Mouse (Mus musculus): ENCODE measurements around the gene Rps17. TPM values are rescaled to one million over a fixed set of nuclear protein-coding genes. Genes with fewer than 3 reads are reported as not detected.

The Rps17 gene
- 559 and 1,092 TPM in 2 replicates for polyA plus RNA-seq (2011; ENCODE audit: insufficient read depth, insufficient read length, low replicate concordance, missing spikeins)

- Histone ChIP-seq H3K4me1 (ENCODE audit: control insufficient read depth, insufficient read depth, low read length) (no peaks in the 10 kb centered on the region; the same call in 1 of the 2 replicates), H3K27ac (ENCODE audit: control insufficient read depth, insufficient read depth, low read depth, low read length, poor library complexity) (peak within 1 kb of the TSS; percentile 82), H3K4me3 (replicated peaks; ENCODE audit: control insufficient read depth, low read depth, low read length) (peak within 1 kb of the TSS; percentile 78)
- WGBS, result under 1% methylated on average over 85 of the region's 85 CpGs
- TF ChIP-seq POLR2A (IDR thresholded peaks at IDR 0.05; ENCODE audit: borderline replicate concordance, control insufficient read depth, low read depth, low read length) (peak; percentile 76; the same call in 1 of the 2 replicates), CTCF (IDR thresholded peaks at IDR 0.05; ENCODE audit: control insufficient read depth, insufficient read depth, low read length) (peak; percentile 91)
These were observed at the start of gene Rps17 for GRCm38 (mm10) chr7:81344544-81345446. TSS of gene Rps17 (minus strand) at chr7:81345254.

- no peaks in the 10 kb centered on the region for H3K4me1 ChIP-seq (ENCODE audit: control insufficient read depth, insufficient read depth, low read length)
- H3K4me3 ChIP-seq (replicated peaks; ENCODE audit: control insufficient read depth, low read depth, low read length), result no peak overlapping the region
- no peak overlapping the region for H3K27ac ChIP-seq (ENCODE audit: control insufficient read depth, insufficient read depth, low read depth, low read length, poor library complexity)
- TF ChIP-seq POLR2A (IDR thresholded peaks at IDR 0.05; ENCODE audit: borderline replicate concordance, control insufficient read depth, low read depth, low read length) (no peak), CTCF (IDR thresholded peaks at IDR 0.05; ENCODE audit: control insufficient read depth, insufficient read depth, low read length) (no peak)
- WGBS, result 76% methylated on average over 1 of the region's 1 CpGs
These were observed 34.3 kb upstream of the Rps17 start for GRCm38 (mm10) chr7:81379363-81379762.

- H3K4me1 ChIP-seq (ENCODE audit: control insufficient read depth, insufficient read depth, low read length), result no peaks in the 10 kb centered on the region
- TF ChIP-seq POLR2A (IDR thresholded peaks at IDR 0.05; ENCODE audit: borderline replicate concordance, control insufficient read depth, low read depth, low read length), result no peak
- TF ChIP-seq CTCF (IDR thresholded peaks at IDR 0.05; ENCODE audit: control insufficient read depth, insufficient read depth, low read length), result no peak
- no peak overlapping the region for H3K27ac ChIP-seq (ENCODE audit: control insufficient read depth, insufficient read depth, low read depth, low read length, poor library complexity)
- H3K4me3 ChIP-seq (replicated peaks; ENCODE audit: control insufficient read depth, low read depth, low read length), result no peak overlapping the region
- WGBS, result 25% methylated on average over 13 of the region's 13 CpGs
These were observed 27.4 kb upstream of the Rps17 start for GRCm38 (mm10) chr7:81372337-81372920.

DNA sequence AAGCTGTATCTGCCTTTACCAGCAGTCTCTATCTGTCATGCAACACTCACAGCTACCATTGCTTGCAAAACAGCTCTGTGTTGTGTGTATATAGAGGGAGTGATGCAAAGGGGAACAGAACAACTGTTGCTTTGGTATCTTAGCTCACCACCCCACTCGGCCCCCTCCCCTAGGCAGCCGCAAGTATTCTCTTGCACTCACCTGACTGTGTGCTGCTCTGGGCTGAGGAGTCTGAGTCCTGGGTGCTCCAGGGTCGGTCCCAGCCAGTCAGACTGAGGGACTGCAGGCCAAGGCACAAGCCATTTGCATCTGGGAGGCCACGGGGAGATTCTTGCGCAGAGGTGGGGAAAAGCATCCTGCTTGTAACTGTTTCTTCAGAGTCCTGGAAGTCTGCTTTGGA lies 26.8 kb upstream of the Rps17 start:
- WGBS, result 48% methylated on average over 5 of the region's 5 CpGs
- Histone ChIP-seq H3K27ac (ENCODE audit: control insufficient read depth, insufficient read depth, low read depth, low read length, poor library complexity) (no peak overlapping the region), H3K4me3 (replicated peaks; ENCODE audit: control insufficient read depth, low read depth, low read length) (no peak overlapping the region), H3K4me1 (ENCODE audit: control insufficient read depth, insufficient read depth, low read length) (no peaks in the 10 kb centered on the region)
- no peak for TF ChIP-seq POLR2A (IDR thresholded peaks at IDR 0.05; ENCODE audit: borderline replicate concordance, control insufficient read depth, low read depth, low read length)
- no peak for TF ChIP-seq CTCF (IDR thresholded peaks at IDR 0.05; ENCODE audit: control insufficient read depth, insufficient read depth, low read length)

DNA sequence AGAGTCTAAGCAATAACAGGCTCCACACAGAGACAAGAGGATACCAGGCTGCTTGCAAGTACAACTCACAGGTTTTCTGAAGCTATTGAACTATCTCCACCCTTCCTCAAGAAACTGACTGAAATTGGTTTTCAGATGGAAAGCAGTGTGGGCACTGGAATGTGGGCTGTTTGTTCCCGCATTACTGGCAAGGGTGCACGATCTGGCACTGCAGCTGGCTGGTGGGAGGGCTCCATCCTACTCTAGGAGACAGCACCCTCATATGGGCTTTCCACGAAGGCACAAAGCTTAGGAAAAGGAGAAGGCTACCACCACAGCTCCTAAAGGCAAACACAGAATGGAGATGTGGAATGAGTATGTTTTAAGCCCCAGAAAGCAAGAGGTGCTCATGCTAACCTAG lies 24.7 kb upstream of the Rps17 start:
- WGBS, result 66% methylated on average over 3 of the region's 3 CpGs
- H3K4me3 ChIP-seq (replicated peaks; ENCODE audit: control insufficient read depth, low read depth, low read length), result no peak overlapping the region
- no peaks in the 10 kb centered on the region for H3K4me1 ChIP-seq (ENCODE audit: control insufficient read depth, insufficient read depth, low read length)
- TF ChIP-seq POLR2A (IDR thresholded peaks at IDR 0.05; ENCODE audit: borderline replicate concordance, control insufficient read depth, low read depth, low read length), result no peak
- no peak for TF ChIP-seq CTCF (IDR thresholded peaks at IDR 0.05; ENCODE audit: control insufficient read depth, insufficient read depth, low read length)
- no peak overlapping the region for H3K27ac ChIP-seq (ENCODE audit: control insufficient read depth, insufficient read depth, low read depth, low read length, poor library complexity)

GRCm38 (mm10) chr7:81367946-81368345 lies 22.9 kb upstream of the Rps17 start:
- no peak overlapping the region for H3K4me3 ChIP-seq (replicated peaks; ENCODE audit: control insufficient read depth, low read depth, low read length)
- 65% methylated on average over 3 of the region's 3 CpGs for WGBS
- TF ChIP-seq POLR2A (IDR thresholded peaks at IDR 0.05; ENCODE audit: borderline replicate concordance, control insufficient read depth, low read depth, low read length) (no peak), CTCF (IDR thresholded peaks at IDR 0.05; ENCODE audit: control insufficient read depth, insufficient read depth, low read length) (no peak)

DNA sequence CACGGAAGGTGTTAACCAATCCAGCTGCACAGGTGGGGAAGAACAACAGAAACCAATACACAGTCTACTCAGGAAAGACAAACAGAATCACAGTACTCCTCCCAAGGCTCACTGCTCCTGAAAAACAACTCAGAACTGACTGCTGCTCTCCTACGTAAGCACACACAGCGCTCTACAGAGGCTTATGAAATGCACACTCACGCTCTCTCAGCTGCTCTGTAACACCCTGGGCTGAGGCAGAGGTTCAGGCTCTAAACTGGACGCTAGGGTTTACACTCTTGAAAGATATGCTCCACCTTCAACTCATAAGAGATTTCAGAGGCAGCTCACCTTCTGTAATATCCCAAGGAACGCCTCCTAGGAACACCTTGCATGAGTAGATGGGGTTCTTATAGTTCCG lies 11.9 kb upstream of the Rps17 start:
- TF ChIP-seq POLR2A (IDR thresholded peaks at IDR 0.05; ENCODE audit: borderline replicate concordance, control insufficient read depth, low read depth, low read length) (no peak), CTCF (IDR thresholded peaks at IDR 0.05; ENCODE audit: control insufficient read depth, insufficient read depth, low read length) (no peak)
- Histone ChIP-seq H3K4me3 (replicated peaks; ENCODE audit: control insufficient read depth, low read depth, low read length) (no peak overlapping the region), H3K4me1 (ENCODE audit: control insufficient read depth, insufficient read depth, low read length) (no peaks in the 10 kb centered on the region), H3K27ac (ENCODE audit: control insufficient read depth, insufficient read depth, low read depth, low read length, poor library complexity) (no peak overlapping the region)
- 78% methylated on average over 7 of the region's 7 CpGs for WGBS

More at GRCm38 (mm10) chr7:81367946-81368345, 22.9 kb upstream of the Rps17 start:
- no peak overlapping the region for H3K27ac ChIP-seq (ENCODE audit: control insufficient read depth, insufficient read depth, low read depth, low read length, poor library complexity)
- H3K4me1 ChIP-seq (ENCODE audit: control insufficient read depth, insufficient read depth, low read length), result no peaks in the 10 kb centered on the region

DNA sequence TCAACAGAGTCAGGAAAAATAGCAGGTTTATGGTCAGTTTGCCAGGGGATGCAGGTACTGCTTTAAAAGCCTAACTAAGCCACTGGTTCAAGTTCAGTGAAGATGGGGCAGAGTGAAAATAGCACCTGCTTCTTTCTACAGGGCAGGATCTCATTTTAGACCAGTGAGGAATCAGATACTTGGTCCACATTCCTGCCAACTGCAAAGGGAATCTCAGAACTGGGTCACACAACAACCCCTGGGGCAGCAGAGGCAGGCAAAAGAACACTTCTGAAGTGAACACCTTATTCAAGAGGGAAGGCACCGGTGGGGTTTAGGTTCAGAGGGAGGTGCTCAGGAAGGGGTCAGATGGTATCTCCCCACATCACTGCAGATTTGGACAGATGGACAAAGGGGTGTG lies 11.3 kb upstream of the Rps17 start:
- Histone ChIP-seq H3K4me3 (replicated peaks; ENCODE audit: control insufficient read depth, low read depth, low read length) (no peak overlapping the region), H3K4me1 (ENCODE audit: control insufficient read depth, insufficient read depth, low read length) (no peaks in the 10 kb centered on the region), H3K27ac (ENCODE audit: control insufficient read depth, insufficient read depth, low read depth, low read length, poor library complexity) (no peak overlapping the region)
- no peak for TF ChIP-seq CTCF (IDR thresholded peaks at IDR 0.05; ENCODE audit: control insufficient read depth, insufficient read depth, low read length)
- no peak for TF ChIP-seq POLR2A (IDR thresholded peaks at IDR 0.05; ENCODE audit: borderline replicate concordance, control insufficient read depth, low read depth, low read length)
- 77% methylated on average over 1 of the region's 1 CpGs for WGBS

Measured in bone marrow, adult 2 months (tissue).